In genomic region chr2:119971837-119972536, GRCm38 (mm10) we compare ENCODE assay signal across 8 mouse cellular contexts. TPM values are rescaled to one million over a fixed set of nuclear protein-coding genes. Genes with fewer than 3 reads are reported as not detected.
DNase-seq lines count a peak whose midpoint lies in the region; ATAC-seq and TF ChIP-seq lines count a peak whose summit lies in the region.

No protein-coding gene starts in this region.

- no peaks in the 10 kb centered on the region for H3K36me3 ChIP-seq in hindbrain, embryonic 13.5 days

- in situ Hi-C loops in Patski (cut with MboI; ENCODE audit: low pct_unique_long_range_greater_than_20kb) = loop anchor here (5.0 kb wide), 3 partner anchors 45 to 190 kb away; no protein-coding TSS in a partner anchor

- WGBS in hindbrain, embryonic 13.5 days = 3% methylated on average over 32 of the region's 32 CpGs

- H3K9me3 ChIP-seq in hindbrain, embryonic 13.5 days = no peaks in the 10 kb centered on the region

- H3K4me1 ChIP-seq in hindbrain, embryonic 13.5 days (replicated peaks) = peaks cover 35% of the 10 kb centered on the region

- DNase-seq in Patski (ENCODE audit: low read depth, low spot score) = peak; percentile 67
- DNase-seq in cerebellum, postnatal 14 days = peak; percentile 97
- peak; percentile 94 to 95 for DNase-seq in frontal cortex, postnatal 14 days (ENCODE audit: low spot score in 2 of 2)
- DNase-seq in layer of hippocampus, postnatal 25 days (ENCODE audit: extremely low spot score in 1 of 2, low spot score in 1 of 2) = peak; percentile 86 to 90
- peak; percentile 97 for DNase-seq in lung, postnatal 25 days (ENCODE audit: low spot score)
- DNase-seq in retina, embryonic 14.5 days (ENCODE audit: low spot score) = peak; percentile 97
- DNase-seq in thymus, postnatal 4 days = peak; percentile 97

- peak overlapping the region; percentile 85 for H3K9ac ChIP-seq in hindbrain, embryonic 13.5 days

- peak; percentile 87 for TF ChIP-seq CTCF in Patski (IDR thresholded peaks at IDR 0.05)

- H3K27ac ChIP-seq in hindbrain, embryonic 13.5 days = peak overlapping the region; percentile 66

- H3K4me2 ChIP-seq in hindbrain, embryonic 13.5 days = peak overlapping the region; percentile 68

- CTCF ChIA-PET in Patski (lab: Charles Lee) = interaction anchor here (1.0 to 4.8 kb wide), 12 partner anchors 12 to 197 kb away, joined by 3 to 51 read pairs (median 5); no protein-coding TSS in a partner anchor

- no peaks in the 10 kb centered on the region for H3K27me3 ChIP-seq in Patski
- no peaks in the 10 kb centered on the region for H3K27me3 ChIP-seq in hindbrain, embryonic 13.5 days

- POLR2A ChIA-PET in Patski (lab: Charles Lee) = interaction anchor here (1.0 to 1.8 kb wide), 2 partner anchors 40 to 56 kb away, joined by 3 to 5 read pairs; partner anchors contain the start of genes Gm28042 and Jmjd7

- H3K4me3 ChIP-seq in hindbrain, embryonic 13.5 days = peak overlapping the region; percentile 73

- ATAC-seq in Patski = peak; percentile 94
- ATAC-seq in hindbrain, embryonic 13.5 days (ENCODE audit: low FRiP score) = peak; percentile 98

RNA-seq across cellular contexts. Expression of gene Mapkbp1, which starts 0.5 kb away (rescaled TPM):
- polyA plus RNA-seq in Patski (2021) = 15.3 TPM
- polyA plus RNA-seq in hindbrain, embryonic 13.5 days (2015; fragmentation: Nextera tagmentation; extraction: Ambion mirVana) = 4.9 and 6.2 TPM in 2 replicates
- total RNA-seq in layer of hippocampus, postnatal 25 days (2021) = 10 to 100 TPM; 41.3 to 51.0 TPM

RNA-seq across cellular contexts. Expression of gene Jmjd7, which starts 55.3 kb away (rescaled TPM):
- 12.0 TPM for polyA plus RNA-seq in Patski (2021)
- 23.5 and 25.9 TPM in 2 replicates for polyA plus RNA-seq in hindbrain, embryonic 13.5 days (2015; fragmentation: Nextera tagmentation; extraction: Ambion mirVana)
- total RNA-seq in layer of hippocampus, postnatal 25 days (2021) = 1 to 10 TPM; 4.2 to 5.3 TPM

RNA-seq across cellular contexts. Expression of gene Gm28042, which starts 55.3 kb away (rescaled TPM):
- 9.5 TPM for polyA plus RNA-seq in Patski (2021)
- 5.2 and 5.6 TPM in 2 replicates for polyA plus RNA-seq in hindbrain, embryonic 13.5 days (2015; fragmentation: Nextera tagmentation; extraction: Ambion mirVana)
- 1 to 10 TPM; 1.5 to 2.1 TPM for total RNA-seq in layer of hippocampus, postnatal 25 days (2021)

Comparison
In these comparisons a context has a peak if more than half of its experiments do, and no peak if none do; other contexts are left out.
1. Peak in every context shown above with its lines: DNase-seq, ATAC-seq, H3K4me3 ChIP-seq and H3K27ac ChIP-seq.